ENCODE assay signal across 20 mouse cellular contexts in genomic region chr16:33914997-33915396, GRCm38 (mm10). TPM values are rescaled to one million over a fixed set of nuclear protein-coding genes. Genes with fewer than 3 reads are reported as not detected.
DNase-seq lines count a peak whose midpoint lies in the region; ATAC-seq lines count a peak whose summit lies in the region.
"Had no signal": no experiment of that assay in that cellular context is flagged by ENCODE, and none has a peak within 500 bp of the region (broad histone marks: within the 10 kb centered on the region; RNA-seq: fewer than 3 reads in every experiment).

No protein-coding gene starts in this region.

- no peaks in the 10 kb centered on the region for H3K27me3 ChIP-seq in kidney, embryonic 15.5 days
- no peaks in the 10 kb centered on the region for H3K27me3 ChIP-seq in midbrain, embryonic 10.5 days (ENCODE audit: low read depth, poor library complexity, severe bottlenecking)
- no peaks in the 10 kb centered on the region for H3K27me3 ChIP-seq in midbrain, embryonic 13.5 days
- H3K27me3 ChIP-seq in forebrain, embryonic 15.5 days = no peaks in the 10 kb centered on the region
- H3K27me3 ChIP-seq: heart, embryonic 15.5 days; hindbrain, embryonic 12.5 days; liver, embryonic 15.5 days; neural tube, embryonic 15.5 days had no signal

- H3K4me2 ChIP-seq in kidney, embryonic 15.5 days = no peak overlapping the region
- H3K4me2 ChIP-seq in midbrain, embryonic 13.5 days (replicated peaks) = no peak overlapping the region
- H3K4me2 ChIP-seq in forebrain, embryonic 15.5 days (replicated peaks) = no peak overlapping the region
- H3K4me2 ChIP-seq: heart, embryonic 15.5 days; hindbrain, embryonic 12.5 days; liver, embryonic 15.5 days; neural tube, embryonic 15.5 days had no signal

- no peak overlapping the region for H3K9ac ChIP-seq in kidney, embryonic 15.5 days
- H3K9ac ChIP-seq in midbrain, embryonic 13.5 days (replicated peaks) = no peak overlapping the region
- H3K9ac ChIP-seq in forebrain, embryonic 15.5 days (replicated peaks) = no peak overlapping the region
- H3K9ac ChIP-seq: heart, embryonic 15.5 days; hindbrain, embryonic 12.5 days; liver, embryonic 15.5 days; neural tube, embryonic 15.5 days had no signal

- H3K36me3 ChIP-seq in kidney, embryonic 15.5 days = peaks cover 13% of the 10 kb centered on the region; the same call in 1 of the 2 replicates
- H3K36me3 ChIP-seq in midbrain, embryonic 10.5 days = peaks cover 3% of the 10 kb centered on the region; the same call in 1 of the 2 replicates
- H3K36me3 ChIP-seq in midbrain, embryonic 13.5 days = no peaks in the 10 kb centered on the region
- H3K36me3 ChIP-seq in macrophage (ENCODE audit: inconsistent target) = peaks cover 32% of the 10 kb centered on the region; the same call in 1 of the 2 replicates
- H3K36me3 ChIP-seq in forebrain, embryonic 15.5 days = no peaks in the 10 kb centered on the region
- H3K36me3 ChIP-seq: hindbrain, embryonic 12.5 days; neural tube, embryonic 15.5 days had no signal

- no peak for ATAC-seq in kidney, embryonic 15.5 days (replicated peaks; ENCODE audit: low FRiP score)
- ATAC-seq in midbrain, embryonic 13.5 days = no peak
- no peak for ATAC-seq in forebrain, embryonic 15.5 days (replicated peaks)

- H3K4me3 ChIP-seq in kidney, embryonic 15.5 days (replicated peaks) = no peak overlapping the region
- no peak overlapping the region for H3K4me3 ChIP-seq in midbrain, embryonic 10.5 days
- H3K4me3 ChIP-seq in midbrain, embryonic 13.5 days (replicated peaks) = no peak overlapping the region
- H3K4me3 ChIP-seq in macrophage (ENCODE audit: inconsistent target) = no peak overlapping the region
- no peak overlapping the region for H3K4me3 ChIP-seq in forebrain, embryonic 15.5 days
- H3K4me3 ChIP-seq: heart, adult 2 months; heart, embryonic 15.5 days; hindbrain, embryonic 12.5 days; liver, embryonic 15.5 days; myocyte; neural tube, embryonic 15.5 days had no signal

- 75% methylated on average over 4 of the region's 4 CpGs for WGBS in kidney, embryonic 15.5 days
- WGBS in midbrain, embryonic 10.5 days = 89% methylated on average over 4 of the region's 4 CpGs
- WGBS in midbrain, embryonic 13.5 days = 70% methylated on average over 4 of the region's 4 CpGs
- WGBS in macrophage (ENCODE audit: missing documents) = 59% methylated on average over 4 of the region's 4 CpGs
- WGBS in forebrain, embryonic 15.5 days = 75% methylated on average over 4 of the region's 4 CpGs

- peaks cover 5% of the 10 kb centered on the region; the same call in 1 of the 2 replicates for H3K79me2 ChIP-seq in macrophage (ENCODE audit: inconsistent target)

- peaks cover 36% of the 10 kb centered on the region for H3K4me1 ChIP-seq in kidney, embryonic 15.5 days
- peaks cover 17% of the 10 kb centered on the region for H3K4me1 ChIP-seq in midbrain, embryonic 10.5 days
- H3K4me1 ChIP-seq in midbrain, embryonic 13.5 days (replicated peaks) = 0 out of 2 replicates have a peak, but pooled peaks cover 6% of the 10 kb centered on the region
- peaks cover 10% of the 10 kb centered on the region for H3K4me1 ChIP-seq in forebrain, embryonic 15.5 days
- H3K4me1 ChIP-seq: hindbrain, embryonic 12.5 days had no signal

- H3K9me3 ChIP-seq in kidney, embryonic 15.5 days (replicated peaks) = no peaks in the 10 kb centered on the region
- no peaks in the 10 kb centered on the region for H3K9me3 ChIP-seq in midbrain, embryonic 10.5 days (replicated peaks)
- no peaks in the 10 kb centered on the region for H3K9me3 ChIP-seq in midbrain, embryonic 13.5 days
- no peaks in the 10 kb centered on the region for H3K9me3 ChIP-seq in forebrain, embryonic 15.5 days
- H3K9me3 ChIP-seq: heart, embryonic 15.5 days; hindbrain, embryonic 12.5 days; liver, embryonic 15.5 days; neural tube, embryonic 15.5 days had no signal

- H3K27ac ChIP-seq in kidney, embryonic 15.5 days = 0 out of 2 replicates have a peak overlapping the region, but pooled peaks have one; percentile 13
- H3K27ac ChIP-seq in midbrain, embryonic 10.5 days (replicated peaks) = 0 out of 2 replicates have a peak overlapping the region, but pooled peaks have one; percentile 28
- H3K27ac ChIP-seq in midbrain, embryonic 13.5 days = no peak overlapping the region
- H3K27ac ChIP-seq in macrophage = peak overlapping the region; percentile 93
- no peak overlapping the region for H3K27ac ChIP-seq in forebrain, embryonic 15.5 days (replicated peaks)
- H3K27ac ChIP-seq: heart, adult 2 months; hindbrain, embryonic 12.5 days; liver, embryonic 15.5 days; neural tube, embryonic 15.5 days had no signal

- DNase-seq in kidney, adult 18-20 months = no peak
- DNase-seq in midbrain, embryonic 10.5 days (ENCODE audit: low spot score) = no peak
- no peak for DNase-seq in urinary bladder, postnatal 10 days (ENCODE audit: low spot score)
- DNase-seq: adrenal gland, adult 2 months; B cell, adult 2 months; cerebellum, postnatal 14 days; kidney, adult 2 months; kidney, postnatal 25 days; midbrain, embryonic 14.5 days; thymus, postnatal 25 days had no signal

RNA-seq across cellular contexts. Expression of gene Umps, which starts 51.8 kb away (rescaled TPM):
- polyA plus RNA-seq in kidney, embryonic 15.5 days (2015; fragmentation: Nextera tagmentation; extraction: Ambion mirVana) = 62.5 and 63.6 TPM in 2 replicates
- polyA plus RNA-seq in midbrain, embryonic 10.5 days (2016; fragmentation: Nextera tagmentation; extraction: Ambion mirVana) = 82.5 and 95.8 TPM in 2 replicates
- polyA plus RNA-seq in midbrain, embryonic 13.5 days (2015; fragmentation: Nextera tagmentation; extraction: Ambion mirVana) = 28.5 and 29.3 TPM in 2 replicates
- 10 to 100 TPM in 2 of 26 experiments, 1 to 10 TPM in 20, under 1 TPM in 4; 0.51 to 13.5 (median 3.7) TPM for total RNA-seq in macrophage (2018; cell fraction: chromatin; rRNA removed)
- total RNA-seq in macrophage (2018; cell fraction: cytosol; rRNA removed) = 10 to 100 TPM in 19 of 26 experiments, 1 to 10 TPM in 7; 6.9 to 17.3 (median 12.8) TPM
- 10 to 100 TPM in 4 of 26 experiments, 1 to 10 TPM in 22; 2.0 to 17.8 (median 4.3) TPM for total RNA-seq in macrophage (2018; cell fraction: nucleus; rRNA removed)
- 11.6 to 23.0 TPM (median 12.1 TPM) in 3 replicates for polyA plus RNA-seq in macrophage (2018)
- 32.9 and 34.5 TPM in 2 replicates for polyA plus RNA-seq in forebrain, embryonic 15.5 days (2015; fragmentation: Nextera tagmentation; extraction: Ambion mirVana)

Comparison
In these comparisons a context has a peak if more than half of its experiments do, and no peak if none do; other contexts are left out.
1. H3K27ac ChIP-seq: peak in kidney, embryonic 15.5 days (single experiment), midbrain, embryonic 10.5 days (single experiment) and macrophage (single experiment); none in midbrain, embryonic 13.5 days (single experiment) and forebrain, embryonic 15.5 days (single experiment).